Mouse (Mus musculus): ENCODE measurements around the gene Gcn1l1. TPM values are rescaled to one million over a fixed set of nuclear protein-coding genes. Genes with fewer than 3 reads are reported as not detected.

Gcn1l1 gene
- total and polyA plus RNA-seq, 2 experiments from 2014 or later: 22.4 to 74.4 TPM

- no peak overlapping the region for H3K27ac ChIP-seq (ENCODE audit: low read depth, low read length)
These were observed 43.2 kb upstream of the Gcn1l1 start for GRCm38 (mm10) chr5:115521553-115522461.

GRCm38 (mm10) chr5:115522531-115522930 lies 42.5 kb upstream of the Gcn1l1 start:
- no peak for DNase-seq
- 90% methylated on average over 4 of the region's 4 CpGs for WGBS
- no peaks in the 10 kb centered on the region for H3K36me3 ChIP-seq (ENCODE audit: insufficient read depth)

More at GRCm38 (mm10) chr5:115521553-115522461, 43.2 kb upstream of the Gcn1l1 start:
- no peak for ATAC-seq
- no peak for TF ChIP-seq CTCF (IDR thresholded peaks at IDR 0.05; ENCODE audit: low read depth)
- 71% methylated on average over 21 of the region's 21 CpGs for WGBS
- no peaks in the 10 kb centered on the region for H3K27me3 ChIP-seq (ENCODE audit: insufficient read depth, low read length)
- H3K4me3 ChIP-seq (ENCODE audit: low read depth, low read length): no peak overlapping the region
- H3K36me3 ChIP-seq (ENCODE audit: insufficient read depth): no peaks in the 10 kb centered on the region
- no peak for DNase-seq
- H3K4me1 ChIP-seq (ENCODE audit: insufficient read depth): no peaks in the 10 kb centered on the region
- H3K9ac ChIP-seq: no peak overlapping the region
- no peaks in the 10 kb centered on the region for H3K9me3 ChIP-seq (ENCODE audit: low read length)
- no peak overlapping the region for H3K4me2 ChIP-seq (ENCODE audit: low read depth)

DNA sequence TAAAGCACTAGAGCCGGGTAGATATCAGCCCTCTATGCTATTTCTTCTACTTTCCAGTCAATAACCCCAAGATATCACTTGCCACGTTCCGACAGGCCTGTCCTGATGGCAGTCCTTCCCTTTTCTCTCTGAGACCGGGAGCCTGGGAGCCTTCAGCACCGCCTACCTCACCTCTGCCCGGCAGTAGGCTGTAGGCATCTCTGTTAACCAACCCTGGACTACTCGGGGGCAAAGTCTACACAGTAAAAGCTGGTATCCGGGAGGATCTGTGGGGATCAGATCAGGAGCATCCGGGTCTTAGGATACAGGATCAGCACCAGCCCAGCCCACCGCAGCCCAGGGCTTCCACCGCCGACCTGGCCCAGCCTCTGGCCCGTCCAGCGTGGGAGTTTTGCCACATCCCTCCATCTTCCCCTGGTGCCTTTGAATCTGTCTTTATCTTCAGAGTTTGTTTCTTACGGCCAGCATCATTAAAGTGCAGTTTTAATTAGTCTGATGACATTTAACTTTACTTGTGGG lies 42.0 kb upstream of the Gcn1l1 start:
- no peak for TF ChIP-seq CTCF (IDR thresholded peaks at IDR 0.05; ENCODE audit: low read depth)
- H3K27ac ChIP-seq (ENCODE audit: low read depth, low read length): no peak overlapping the region
- no peak overlapping the region for H3K9ac ChIP-seq

More at GRCm38 (mm10) chr5:115522531-115522930, 42.5 kb upstream of the Gcn1l1 start:
- TF ChIP-seq CTCF (IDR thresholded peaks at IDR 0.05; ENCODE audit: low read depth): no peak
- Histone ChIP-seq H3K4me2 (ENCODE audit: low read depth) (no peak overlapping the region), H3K9me3 (ENCODE audit: low read length) (no peaks in the 10 kb centered on the region), H3K27me3 (ENCODE audit: insufficient read depth, low read length) (no peaks in the 10 kb centered on the region), H3K4me3 (ENCODE audit: low read depth, low read length) (no peak overlapping the region), H3K4me1 (ENCODE audit: insufficient read depth) (no peaks in the 10 kb centered on the region), H3K27ac (ENCODE audit: low read depth, low read length) (no peak overlapping the region), H3K9ac (no peak overlapping the region)
- ATAC-seq: no peak

GRCm38 (mm10) chr5:115523971-115524370 lies 41.1 kb upstream of the Gcn1l1 start:
- peak; percentile 42 for TF ChIP-seq CTCF (IDR thresholded peaks at IDR 0.05; ENCODE audit: low read depth)
- Histone ChIP-seq H3K27ac (ENCODE audit: low read depth, low read length) (no peak overlapping the region), H3K9ac (no peak overlapping the region), H3K4me2 (ENCODE audit: low read depth) (no peak overlapping the region), H3K4me3 (ENCODE audit: low read depth, low read length) (no peak overlapping the region), H3K4me1 (ENCODE audit: insufficient read depth) (no peaks in the 10 kb centered on the region), H3K27me3 (ENCODE audit: insufficient read depth, low read length) (no peaks in the 10 kb centered on the region), H3K36me3 (ENCODE audit: insufficient read depth) (no peaks in the 10 kb centered on the region), H3K9me3 (ENCODE audit: low read length) (no peaks in the 10 kb centered on the region)
- ATAC-seq (no peak; the same call in 1 of the 2 replicates), DNase-seq (no peak)
- WGBS: 18% methylated on average over 15 of the region's 15 CpGs

More for the DNA sequence above, 42.0 kb upstream of the Gcn1l1 start:
- ATAC-seq: no peak
- Histone ChIP-seq H3K27me3 (ENCODE audit: insufficient read depth, low read length) (no peaks in the 10 kb centered on the region), H3K36me3 (ENCODE audit: insufficient read depth) (no peaks in the 10 kb centered on the region), H3K4me2 (ENCODE audit: low read depth) (no peak overlapping the region), H3K9me3 (ENCODE audit: low read length) (no peaks in the 10 kb centered on the region), H3K4me3 (ENCODE audit: low read depth, low read length) (no peak overlapping the region), H3K4me1 (ENCODE audit: insufficient read depth) (no peaks in the 10 kb centered on the region)
- 81% methylated on average over 15 of the region's 15 CpGs for WGBS
- no peak for DNase-seq

GRCm38 (mm10) chr5:115524471-115524870 lies 40.6 kb upstream of the Gcn1l1 start:
- DNase-seq: no peak
- no peak for TF ChIP-seq CTCF (IDR thresholded peaks at IDR 0.05; ENCODE audit: low read depth)
- no peaks in the 10 kb centered on the region for H3K27me3 ChIP-seq (ENCODE audit: insufficient read depth, low read length)
- H3K36me3 ChIP-seq (ENCODE audit: insufficient read depth): no peaks in the 10 kb centered on the region
- no peaks in the 10 kb centered on the region for H3K9me3 ChIP-seq (ENCODE audit: low read length)
- WGBS: 62% methylated on average over 12 of the region's 12 CpGs
- H3K4me3 ChIP-seq (ENCODE audit: low read depth, low read length): no peak overlapping the region
- no peak for ATAC-seq
- H3K27ac ChIP-seq (ENCODE audit: low read depth, low read length): no peak overlapping the region
- H3K4me2 ChIP-seq (ENCODE audit: low read depth): no peak overlapping the region
- H3K9ac ChIP-seq: no peak overlapping the region
- no peaks in the 10 kb centered on the region for H3K4me1 ChIP-seq (ENCODE audit: insufficient read depth)

GRCm38 (mm10) chr5:115525416-115525815 lies 39.6 kb upstream of the Gcn1l1 start:
- 92% methylated on average over 4 of the region's 4 CpGs for WGBS
- Histone ChIP-seq H3K4me3 (ENCODE audit: low read depth, low read length) (no peak overlapping the region), H3K4me1 (ENCODE audit: insufficient read depth) (no peaks in the 10 kb centered on the region), H3K36me3 (ENCODE audit: insufficient read depth) (no peaks in the 10 kb centered on the region), H3K9me3 (ENCODE audit: low read length) (no peaks in the 10 kb centered on the region), H3K27ac (ENCODE audit: low read depth, low read length) (no peak overlapping the region), H3K27me3 (ENCODE audit: insufficient read depth, low read length) (no peaks in the 10 kb centered on the region), H3K9ac (no peak overlapping the region), H3K4me2 (ENCODE audit: low read depth) (no peak overlapping the region)
- ATAC-seq (no peak), DNase-seq (no peak)
- no peak for TF ChIP-seq CTCF (IDR thresholded peaks at IDR 0.05; ENCODE audit: low read depth)

DNA sequence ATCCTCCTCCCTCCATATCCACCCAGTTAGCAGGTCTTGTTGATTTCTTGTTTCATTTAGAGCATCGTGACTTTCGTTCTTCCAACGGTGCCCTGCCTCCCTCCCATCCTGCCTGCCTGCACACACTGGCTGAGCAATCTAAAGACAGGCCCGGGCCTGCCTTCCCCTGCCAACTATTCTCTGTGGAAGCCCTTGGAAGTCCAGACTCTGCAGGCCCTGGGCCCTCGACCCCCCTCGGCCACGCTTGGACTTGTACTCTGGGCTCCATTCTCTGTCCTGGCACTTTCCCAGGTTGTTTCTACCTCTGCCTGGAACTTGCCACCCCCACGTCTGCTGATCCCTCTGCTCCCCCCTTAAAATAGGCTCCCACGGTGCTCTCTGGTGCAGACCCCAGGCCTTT lies 39.1 kb upstream of the Gcn1l1 start:
- H3K9me3 ChIP-seq (ENCODE audit: low read length): no peaks in the 10 kb centered on the region
- ATAC-seq: no peak

More for the DNA sequence above, 39.1 kb upstream of the Gcn1l1 start:
- no peaks in the 10 kb centered on the region for H3K27me3 ChIP-seq (ENCODE audit: insufficient read depth, low read length)
- H3K27ac ChIP-seq (ENCODE audit: low read depth, low read length): no peak overlapping the region
- no peaks in the 10 kb centered on the region for H3K4me1 ChIP-seq (ENCODE audit: insufficient read depth)
- no peak overlapping the region for H3K4me2 ChIP-seq (ENCODE audit: low read depth)
- no peak for DNase-seq
- 64% methylated on average over 9 of the region's 9 CpGs for WGBS
- no peaks in the 10 kb centered on the region for H3K36me3 ChIP-seq (ENCODE audit: insufficient read depth)
- no peak overlapping the region for H3K4me3 ChIP-seq (ENCODE audit: low read depth, low read length)
- no peak overlapping the region for H3K9ac ChIP-seq
- TF ChIP-seq CTCF (IDR thresholded peaks at IDR 0.05; ENCODE audit: low read depth): no peak

All from forebrain, postnatal 0 days (tissue).